9 mouse cellular contexts compared by ENCODE assay signal in the genomic region with DNA sequence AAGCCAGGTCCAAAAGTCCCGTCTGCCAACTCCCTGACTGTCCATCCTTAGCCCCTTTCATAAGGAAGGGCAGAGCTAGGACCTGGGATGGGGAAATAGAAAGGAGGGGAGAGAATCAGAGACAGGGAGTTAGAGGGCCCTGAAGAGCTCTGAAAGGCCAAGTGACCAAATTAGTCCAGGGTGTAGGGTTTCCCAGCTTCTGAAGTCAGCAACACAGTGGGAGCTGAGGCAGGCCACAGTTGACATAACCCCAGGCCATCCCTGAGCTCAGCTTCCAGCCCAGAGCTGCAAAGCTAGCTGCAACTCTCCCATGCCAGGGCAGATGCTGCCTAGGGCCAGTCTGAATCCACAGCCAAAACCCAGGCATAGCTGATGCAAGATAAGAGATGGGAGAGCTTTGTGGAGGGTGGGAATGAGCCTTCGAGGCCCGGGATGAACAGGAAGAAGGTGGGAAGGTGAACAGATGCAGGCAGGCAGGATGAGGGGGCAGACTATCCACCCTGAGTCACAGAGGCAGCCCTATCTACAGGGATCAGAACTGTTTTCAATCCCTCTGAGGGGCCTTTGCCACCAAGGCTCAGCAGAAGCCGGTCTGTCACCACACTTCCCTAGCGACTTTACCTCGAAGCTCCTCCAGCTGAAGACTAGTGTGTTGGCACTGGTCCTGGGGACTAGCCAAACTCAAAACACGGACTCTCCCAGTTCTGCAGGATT. TPM values are rescaled to one million over a fixed set of nuclear protein-coding genes. Genes with fewer than 3 reads are reported as not detected.
DNase-seq lines count a peak whose midpoint lies in the region; ATAC-seq and TF ChIP-seq lines count a peak whose summit lies in the region.
"Had no signal": no experiment of that assay in that cellular context is flagged by ENCODE, and none has a peak within 500 bp of the region (broad histone marks: within the 10 kb centered on the region; RNA-seq: fewer than 3 reads in every experiment).

No protein-coding gene starts in this region.

- H3K36me3 ChIP-seq in heart, embryonic 12.5 days: peaks cover 10% of the 10 kb centered on the region; the same call in 1 of the 2 replicates
- H3K36me3 ChIP-seq in hindbrain, embryonic 11.5 days (ENCODE audit: control insufficient read depth, insufficient read depth, low read length): no peaks in the 10 kb centered on the region
- no peaks in the 10 kb centered on the region for H3K36me3 ChIP-seq in midbrain, embryonic 11.5 days (ENCODE audit: control insufficient read depth, insufficient read depth, low read length)

- H3K4me2 ChIP-seq in heart, embryonic 12.5 days: peak overlapping the region; percentile 95
- H3K4me2 ChIP-seq in hindbrain, embryonic 11.5 days (replicated peaks; ENCODE audit: low read depth, low read length): peak overlapping the region; percentile 92
- H3K4me2 ChIP-seq in midbrain, embryonic 11.5 days: peak overlapping the region; percentile 56

- H3K4me3 ChIP-seq in heart, embryonic 12.5 days: peak overlapping the region; percentile 72
- H3K4me3 ChIP-seq in cortical plate, adult 2 months (ENCODE audit: insufficient read depth, low read length): peak overlapping the region; percentile 14
- peak overlapping the region; percentile 29 for H3K4me3 ChIP-seq in hindbrain, embryonic 11.5 days (ENCODE audit: low read depth, low read length)
- H3K4me3 ChIP-seq in midbrain, embryonic 11.5 days (ENCODE audit: low read depth, low read length): peak overlapping the region; percentile 23

- peak overlapping the region; percentile 28; the same call in 1 of the 2 replicates for H3K27ac ChIP-seq in heart, embryonic 12.5 days (ENCODE audit: poor library complexity, severe bottlenecking)
- peak overlapping the region; percentile 74; the same call in 1 of the 2 replicates for H3K27ac ChIP-seq in cortical plate, adult 2 months (ENCODE audit: insufficient read depth, low read length)
- H3K27ac ChIP-seq in hindbrain, embryonic 11.5 days (ENCODE audit: low read depth, low read length): no peak overlapping the region
- H3K27ac ChIP-seq in midbrain, embryonic 11.5 days (ENCODE audit: low read depth, low read length): no peak overlapping the region

- TF ChIP-seq CTCF in cortical plate, adult 2 months (IDR thresholded peaks at IDR 0.05; ENCODE audit: extremely low read depth, insufficient read depth, low read length): no peak

- peak overlapping the region; percentile 91 for H3K9ac ChIP-seq in heart, embryonic 12.5 days
- H3K9ac ChIP-seq in hindbrain, embryonic 11.5 days (ENCODE audit: low read depth, low read length): peak overlapping the region; percentile 50
- peak overlapping the region; percentile 57 for H3K9ac ChIP-seq in midbrain, embryonic 11.5 days (ENCODE audit: low read length)

- intact Hi-C loops in heart, postnatal 10 days (cut with DNase I): no loop called here

- H3K27me3 ChIP-seq in heart, embryonic 12.5 days (replicated peaks): no peaks in the 10 kb centered on the region
- H3K27me3 ChIP-seq in hindbrain, embryonic 11.5 days (ENCODE audit: control insufficient read depth, insufficient read depth, low read length): peaks cover 3% of the 10 kb centered on the region; the same call in 1 of the 2 replicates
- no peaks in the 10 kb centered on the region for H3K27me3 ChIP-seq in midbrain, embryonic 11.5 days (ENCODE audit: control insufficient read depth, insufficient read depth, low read length)

- no peak for TF ChIP-seq POLR2A in cortical plate, adult 2 months (IDR thresholded peaks at IDR 0.05; ENCODE audit: extremely low read depth, insufficient read depth, low read length)

- ATAC-seq in heart, embryonic 12.5 days (ENCODE audit: insufficient number of reproducible peaks, low FRiP score): no peak
- no peak for ATAC-seq in hindbrain, embryonic 11.5 days (ENCODE audit: low FRiP score)
- ATAC-seq in midbrain, embryonic 11.5 days (ENCODE audit: low FRiP score): no peak

- peaks cover 83% of the 10 kb centered on the region for H3K4me1 ChIP-seq in heart, embryonic 12.5 days (replicated peaks)
- peaks cover 12% of the 10 kb centered on the region for H3K4me1 ChIP-seq in cortical plate, adult 2 months (ENCODE audit: control insufficient read depth, insufficient read depth, low read length)
- peaks cover 41% of the 10 kb centered on the region for H3K4me1 ChIP-seq in hindbrain, embryonic 11.5 days (replicated peaks; ENCODE audit: control insufficient read depth, insufficient read depth, low read length)
- peaks cover 68% of the 10 kb centered on the region for H3K4me1 ChIP-seq in midbrain, embryonic 11.5 days (ENCODE audit: control insufficient read depth, insufficient read depth, low read length)

- WGBS in heart, embryonic 12.5 days: 9% methylated on average over 7 of the region's 7 CpGs
- 28% methylated on average over 7 of the region's 7 CpGs for WGBS in hindbrain, embryonic 11.5 days
- WGBS in midbrain, embryonic 11.5 days: 35% methylated on average over 7 of the region's 7 CpGs

- DNase-seq in heart, postnatal 10 days: no peak
- no peak for DNase-seq in hindbrain, embryonic 11.5 days (ENCODE audit: low spot score)
- DNase-seq in midbrain, embryonic 11.5 days (ENCODE audit: low spot score, missing footprints): no peak
- DNase-seq in Muller cell, postnatal 12 days (ENCODE audit: inconsistent ontology term): no peak
- no peak for DNase-seq in urinary bladder, postnatal 10 days (ENCODE audit: low spot score)
- no peak for DNase-seq in spleen, postnatal 4 days (ENCODE audit: low spot score in 2 of 2)
- DNase-seq: cerebellum, adult 2 months had no signal

- no peaks in the 10 kb centered on the region for H3K9me3 ChIP-seq in heart, embryonic 12.5 days (replicated peaks)
- no peaks in the 10 kb centered on the region for H3K9me3 ChIP-seq in hindbrain, embryonic 11.5 days (ENCODE audit: control insufficient read depth, low read length)
- H3K9me3 ChIP-seq in midbrain, embryonic 11.5 days (ENCODE audit: control insufficient read depth, low read length): no peaks in the 10 kb centered on the region

RNA-seq across cellular contexts. Expression of gene Arhgef17, which starts 4.5 kb away (rescaled TPM):
- polyA plus RNA-seq in heart, embryonic 12.5 days (2016; fragmentation: Nextera tagmentation; extraction: Ambion mirVana): 8.7 and 10.6 TPM in 2 replicates
- total RNA-seq in heart, postnatal 10 days (2021): 10 to 100 TPM; 32.9 to 41.2 TPM
- polyA plus RNA-seq in cortical plate, adult 2 months (2012; rRNA removed): 89.2 and 91.3 TPM in 2 replicates
- polyA plus RNA-seq in hindbrain, embryonic 11.5 days (2014; fragmentation: Nextera tagmentation; extraction: Ambion mirVana): 6.3 and 8.3 TPM in 2 replicates
- 6.8 and 6.9 TPM in 2 replicates for polyA plus RNA-seq in midbrain, embryonic 11.5 days (2014; fragmentation: Nextera tagmentation; extraction: Ambion mirVana)

RNA-seq across cellular contexts. Expression of gene P2ry6, which starts 47.0 kb away (rescaled TPM):
- 2.3 and 2.6 TPM in 2 replicates for polyA plus RNA-seq in heart, embryonic 12.5 days (2016; fragmentation: Nextera tagmentation; extraction: Ambion mirVana)
- total RNA-seq in heart, postnatal 10 days (2021): 1 to 10 TPM; 3.7 to 3.9 TPM
- polyA plus RNA-seq in cortical plate, adult 2 months (2012; rRNA removed): 4.3 and 4.9 TPM in 2 replicates
- 3.1 and 3.3 TPM in 2 replicates for polyA plus RNA-seq in hindbrain, embryonic 11.5 days (2014; fragmentation: Nextera tagmentation; extraction: Ambion mirVana)
- polyA plus RNA-seq in midbrain, embryonic 11.5 days (2014; fragmentation: Nextera tagmentation; extraction: Ambion mirVana): 1.6 and 2.4 TPM in 2 replicates

Comparison
In these comparisons a context has a peak if more than half of its experiments do, and no peak if none do; other contexts are left out.
1. H3K27ac ChIP-seq: peak in heart, embryonic 12.5 days (single experiment) and cortical plate, adult 2 months (single experiment); none in hindbrain, embryonic 11.5 days (single experiment) and midbrain, embryonic 11.5 days (single experiment).
2. H3K4me3 ChIP-seq: peak in every context shown above with its lines; median percentile 72 in heart, embryonic 12.5 days; 29 in hindbrain, embryonic 11.5 days; 23 in midbrain, embryonic 11.5 days; 14 in cortical plate, adult 2 months.
3. Peak in every context shown above with its lines, with median percentiles within 50 percentile points of each other: H3K4me2 ChIP-seq and H3K9ac ChIP-seq.